Mouse (Mus musculus) CD4-positive naive resting alpha-beta T cell, adult 57 days (primary cell): Measurements from ENCODE around the gene Ogfod2. TPM values are rescaled to one million over a fixed set of nuclear protein-coding genes. Genes with fewer than 3 reads are reported as not detected.

ENCODE experiments used
- total RNA-seq: library from RNA; stranded (reverse); gene quantifications from one replicate; pipeline ENCODE4 v1.2.4, GENCODE M21; 2023

Gene Ogfod2
- 20.0 TPM for total RNA-seq

DNA sequence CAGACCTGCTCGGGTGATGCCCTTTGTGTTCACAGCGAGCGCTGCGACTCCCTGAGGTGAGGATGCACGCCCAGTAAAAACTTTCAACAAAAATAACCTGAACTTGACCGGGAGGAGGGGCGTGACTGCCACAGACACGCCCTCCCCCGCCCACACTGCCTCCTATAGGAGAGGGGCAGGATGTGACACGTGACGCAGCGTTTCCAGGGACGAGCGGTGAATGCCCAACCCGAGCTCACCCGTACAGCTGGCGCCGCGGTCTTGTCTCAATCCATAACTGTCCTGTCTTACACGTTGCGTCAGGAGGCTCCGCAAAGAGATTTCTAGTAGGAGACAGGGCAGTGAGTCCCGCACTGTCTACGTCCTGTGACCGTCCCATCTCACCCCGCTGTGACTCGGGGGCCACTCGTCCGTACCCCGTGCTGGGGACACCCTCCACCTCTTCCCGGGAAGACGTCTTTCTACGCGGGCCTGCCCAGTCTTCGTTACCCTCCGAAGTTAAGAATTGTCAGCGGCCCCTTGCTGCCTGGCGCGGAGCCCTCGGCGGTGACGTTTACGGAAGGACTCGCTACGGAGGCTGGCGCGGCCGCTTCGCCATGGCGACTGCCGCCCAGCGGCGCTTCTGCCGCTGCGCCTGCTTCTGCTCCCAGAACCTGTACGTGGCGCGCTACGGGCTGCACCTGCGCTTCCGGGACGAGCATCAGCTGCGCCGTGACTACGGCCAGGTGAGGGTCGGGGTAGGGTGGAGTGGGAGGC lies at the start of gene Ogfod2:
Gene Ogfod2, plus strand, starts transcription at position 556 of the 756 bp plus-strand sequence.

DNA sequence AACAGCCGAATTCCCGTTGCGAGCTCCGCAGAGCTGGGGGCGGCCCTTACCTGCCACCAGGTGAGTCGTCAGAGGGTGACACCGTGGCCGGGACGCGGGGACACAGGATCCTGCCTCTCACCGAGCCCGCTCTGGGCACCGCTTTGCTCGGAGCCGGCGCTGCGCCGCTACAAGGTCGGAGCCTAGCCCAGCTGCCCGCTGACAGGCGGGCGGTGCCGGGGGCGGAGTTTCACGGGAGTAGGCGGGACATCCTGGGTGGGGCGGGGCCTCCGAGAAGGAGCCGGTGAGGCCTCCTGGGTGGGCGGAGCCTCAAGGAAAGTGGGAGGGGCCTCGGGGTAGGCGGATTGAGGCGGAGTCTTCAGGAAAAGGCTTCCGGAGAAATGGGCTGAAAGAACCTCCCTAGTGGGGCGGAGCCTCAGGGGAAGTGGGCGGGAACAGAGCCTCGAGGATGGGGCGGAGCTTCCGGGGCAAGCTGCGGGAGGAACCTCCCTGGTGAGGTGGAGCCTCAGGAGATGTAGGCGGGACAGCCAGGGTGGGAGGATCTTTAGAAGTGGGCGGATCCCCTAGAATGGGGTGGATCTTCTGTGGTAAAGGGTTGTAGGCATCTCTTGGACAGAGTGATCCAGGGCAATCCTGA lies 16.4 kb upstream of the Ogfod2 start, which contains the start of gene Abcb9:
Gene Abcb9, minus strand, starts transcription at position 203 of the 637 bp plus-strand sequence.

DNA sequence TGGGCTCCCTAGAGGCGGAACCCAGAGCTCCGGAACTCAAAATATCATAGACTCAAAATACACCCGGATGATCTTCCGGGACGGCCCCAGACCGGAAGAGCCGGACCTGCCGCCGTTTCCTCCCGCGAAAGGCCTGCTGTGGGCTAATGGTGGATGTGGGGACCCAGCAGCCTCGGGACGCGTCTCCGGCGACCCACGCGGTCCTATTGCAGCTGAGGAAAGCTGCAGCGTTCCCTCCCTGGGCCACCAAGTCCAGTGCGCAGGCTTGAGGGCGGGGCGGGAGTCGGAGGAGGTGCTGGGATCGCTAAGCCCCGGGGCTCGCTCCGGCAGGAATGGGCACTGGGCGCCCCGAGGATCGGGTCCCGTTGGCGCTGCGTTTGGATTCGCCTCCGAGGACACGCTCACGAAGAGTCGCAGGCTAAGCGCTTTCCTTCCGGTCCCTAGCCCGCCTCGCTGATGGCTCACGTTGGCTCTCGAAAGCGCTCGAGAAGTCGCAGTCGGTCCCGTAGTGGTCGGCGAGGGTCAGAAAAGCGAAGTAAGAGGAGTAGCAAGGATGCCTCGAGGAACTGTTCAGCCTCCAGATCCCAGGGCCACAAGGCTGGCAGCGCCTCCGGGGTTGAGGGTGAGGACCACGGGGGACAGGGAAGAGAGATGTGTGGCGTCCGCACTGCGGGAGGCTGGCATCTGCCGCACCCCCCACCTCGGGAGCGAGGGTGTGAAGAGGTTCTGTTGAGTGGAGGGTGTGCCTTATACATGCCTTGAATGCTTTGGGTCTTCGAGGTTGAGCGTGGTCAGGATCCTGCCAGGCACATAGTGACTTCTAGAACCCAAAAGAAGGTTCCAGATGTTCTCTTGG lies 4.1 kb downstream of the Ogfod2 start, which contains the start of gene Arl6ip4:
Gene Arl6ip4, plus strand, starts transcription at position 100 of the 856 bp plus-strand sequence.

Other genes starting within 250 kb of the Ogfod2 start
- 1.5 TPM for gene Hcar2, start 246.8 kb upstream of the Ogfod2 start, total RNA-seq
- gene Hcar1, start 232.3 kb upstream of the Ogfod2 start, total RNA-seq, result 0.33 TPM
- 33.8 TPM for gene Denr, start 205.1 kb upstream of the Ogfod2 start, total RNA-seq
- gene Gm43518, start 184.9 kb upstream of the Ogfod2 start, total RNA-seq, result 3.3 TPM
- gene Ccdc62, start 181.6 kb upstream of the Ogfod2 start, total RNA-seq, result 2.2 TPM
- gene Hip1r, start 138.7 kb upstream of the Ogfod2 start, total RNA-seq, result 36.3 TPM
- 890 TPM for gene Vps37b, start 80.0 kb upstream of the Ogfod2 start, total RNA-seq
- 21.5 TPM for gene Abcb9, start 16.5 kb upstream of the Ogfod2 start, total RNA-seq
- gene Arl6ip4, start 3.8 kb downstream of the Ogfod2 start, total RNA-seq, result 41.2 TPM
- gene Pitpnm2, start 137.5 kb downstream of the Ogfod2 start, total RNA-seq, result 108 TPM
- gene Mphosph9, start 215.7 kb downstream of the Ogfod2 start, total RNA-seq, result 51.5 TPM
- gene 2810006K23Rik, start 215.8 kb downstream of the Ogfod2 start, total RNA-seq, result 3.5 TPM